Mouse (Mus musculus): ENCODE measurements around the gene Tmem19. TPM values are rescaled to one million over a fixed set of nuclear protein-coding genes. Genes with fewer than 3 reads are reported as not detected.

Gene Tmem19
- total RNA-seq (2018; cell fraction: chromatin; rRNA removed), result 10 to 100 TPM; 12.4 to 53.0 (median 26.3) TPM
- 10 to 100 TPM; 26.7 to 69.6 (median 44.5) TPM for total RNA-seq (2018; cell fraction: cytosol; rRNA removed)
- 10 to 100 TPM; 16.7 to 88.9 (median 39.3) TPM for total RNA-seq (2018; cell fraction: nucleus; rRNA removed)
- polyA plus RNA-seq (2018), result 42.8 to 50.5 TPM (median 43.8 TPM) in 3 replicates

- WGBS (ENCODE audit: missing documents), result under 1% methylated on average over 50 of the region's 58 CpGs
- Histone ChIP-seq H3K79me2 (ENCODE audit: inconsistent target) (peaks cover 38% of the 10 kb centered on the region), H3K27ac (peak within 1 kb of the TSS; percentile 85), H3K36me3 (ENCODE audit: inconsistent target) (peaks cover 22% of the 10 kb centered on the region; the same call in 1 of the 2 replicates), H3K4me3 (ENCODE audit: inconsistent target) (peak within 1 kb of the TSS; percentile 59)
These were observed at the start of gene Tmem19 for GRCm38 (mm10) chr10:115361840-115362622. TSS of gene Tmem19 (minus strand) at chr10:115362501.

GRCm38 (mm10) chr10:115406393-115406792 is 44.1 kb upstream of the Tmem19 start:
- Histone ChIP-seq H3K4me3 (ENCODE audit: inconsistent target) (no peak overlapping the region), H3K27ac (no peak overlapping the region), H3K79me2 (ENCODE audit: inconsistent target) (peaks cover 41% of the 10 kb centered on the region), H3K36me3 (ENCODE audit: inconsistent target) (peaks cover 89% of the 10 kb centered on the region)
- WGBS (ENCODE audit: missing documents), result 79% methylated on average over 6 of the region's 6 CpGs

- WGBS (ENCODE audit: missing documents), result 100% methylated on average over 1 of the region's 1 CpGs
- H3K27ac ChIP-seq, result no peak overlapping the region
- peaks cover 100% of the 10 kb centered on the region for H3K79me2 ChIP-seq (ENCODE audit: inconsistent target)
- peaks cover 44% of the 10 kb centered on the region for H3K36me3 ChIP-seq (ENCODE audit: inconsistent target)
- no peak overlapping the region for H3K4me3 ChIP-seq (ENCODE audit: inconsistent target)
These were observed 29.6 kb upstream of the Tmem19 start for GRCm38 (mm10) chr10:115391896-115392295.

GRCm38 (mm10) chr10:115391076-115391475 is 28.8 kb upstream of the Tmem19 start:
- Histone ChIP-seq H3K79me2 (ENCODE audit: inconsistent target) (peaks cover 100% of the 10 kb centered on the region), H3K27ac (no peak overlapping the region), H3K36me3 (ENCODE audit: inconsistent target) (peaks cover 36% of the 10 kb centered on the region), H3K4me3 (ENCODE audit: inconsistent target) (no peak overlapping the region)
- 94% methylated on average over 4 of the region's 4 CpGs for WGBS (ENCODE audit: missing documents)

GRCm38 (mm10) chr10:115387891-115388290 is 25.6 kb upstream of the Tmem19 start:
- Histone ChIP-seq H3K4me3 (ENCODE audit: inconsistent target) (no peak overlapping the region), H3K79me2 (ENCODE audit: inconsistent target) (peaks cover 88% of the 10 kb centered on the region), H3K27ac (no peak overlapping the region), H3K36me3 (ENCODE audit: inconsistent target) (peaks cover 19% of the 10 kb centered on the region)
- 92% methylated on average over 3 of the region's 3 CpGs for WGBS (ENCODE audit: missing documents)

- 0% methylated on average over 97 of the region's 101 CpGs for WGBS (ENCODE audit: missing documents)
- Histone ChIP-seq H3K79me2 (ENCODE audit: inconsistent target) (peaks cover 88% of the 10 kb centered on the region), H3K36me3 (ENCODE audit: inconsistent target) (peaks cover 5% of the 10 kb centered on the region), H3K27ac (peak overlapping the region; percentile 84), H3K4me3 (ENCODE audit: inconsistent target) (peak overlapping the region; percentile 86)
These were observed 23.0 kb upstream of the Tmem19 start for GRCm38 (mm10) chr10:115385018-115386002.

GRCm38 (mm10) chr10:115384221-115385017 is 22.1 kb upstream of the Tmem19 start, which contains the start of the genes Thap2 and Zfc3h1:
TSS of gene Thap2 (minus strand) at chr10:115384443.
TSS of gene Zfc3h1 (plus strand) at chr10:115384959.
- Histone ChIP-seq H3K79me2 (ENCODE audit: inconsistent target) (peaks cover 84% of the 10 kb centered on the region), H3K36me3 (ENCODE audit: inconsistent target) (no peaks in the 10 kb centered on the region; the same call in 1 of the 2 replicates), H3K27ac (peak within 1 kb of the TSS; percentile 84), H3K4me3 (ENCODE audit: inconsistent target) (peak within 1 kb of the TSS; percentile 86)
- WGBS (ENCODE audit: missing documents), result 1% methylated on average over 62 of the region's 65 CpGs

GRCm38 (mm10) chr10:115383644-115384220 is 21.4 kb upstream of the Tmem19 start:
- peaks cover 77% of the 10 kb centered on the region for H3K79me2 ChIP-seq (ENCODE audit: inconsistent target)
- no peaks in the 10 kb centered on the region for H3K36me3 ChIP-seq (ENCODE audit: inconsistent target)
- peak overlapping the region; percentile 84 for H3K27ac ChIP-seq
- H3K4me3 ChIP-seq (ENCODE audit: inconsistent target), result peak overlapping the region; percentile 86
- WGBS (ENCODE audit: missing documents), result 3% methylated on average over 12 of the region's 15 CpGs

- no peaks in the 10 kb centered on the region for H3K36me3 ChIP-seq (ENCODE audit: inconsistent target)
- WGBS (ENCODE audit: missing documents), result 65% methylated on average over 11 of the region's 12 CpGs
- H3K27ac ChIP-seq, result peak overlapping the region; percentile 84; the same call in 1 of the 2 replicates
- peaks cover 70% of the 10 kb centered on the region for H3K79me2 ChIP-seq (ENCODE audit: inconsistent target)
- peak overlapping the region; percentile 86 for H3K4me3 ChIP-seq (ENCODE audit: inconsistent target)
These were observed 20.7 kb upstream of the Tmem19 start for GRCm38 (mm10) chr10:115382846-115383643.

- H3K36me3 ChIP-seq (ENCODE audit: inconsistent target), result no peaks in the 10 kb centered on the region
- no peak overlapping the region for H3K4me3 ChIP-seq (ENCODE audit: inconsistent target)
- peaks cover 62% of the 10 kb centered on the region for H3K79me2 ChIP-seq (ENCODE audit: inconsistent target)
- H3K27ac ChIP-seq, result no peak overlapping the region
- WGBS (ENCODE audit: missing documents), result 100% methylated on average over 1 of the region's 2 CpGs
These were observed 19.3 kb upstream of the Tmem19 start for GRCm38 (mm10) chr10:115381506-115382084.

GRCm38 (mm10) chr10:115363151-115363550 is 850 bp upstream of the Tmem19 start:
- peak overlapping the region; percentile 56 for H3K4me3 ChIP-seq (ENCODE audit: inconsistent target)
- H3K27ac ChIP-seq, result peak overlapping the region; percentile 85
- WGBS (ENCODE audit: missing documents), result 68% methylated on average over 4 of the region's 4 CpGs

GRCm38 (mm10) chr10:115362623-115362964 is 293 bp upstream of the Tmem19 start:
- 8% methylated on average over 9 of the region's 9 CpGs for WGBS (ENCODE audit: missing documents)
- Histone ChIP-seq H3K36me3 (ENCODE audit: inconsistent target) (peaks cover 16% of the 10 kb centered on the region; the same call in 1 of the 2 replicates), H3K27ac (peak overlapping the region; percentile 85), H3K79me2 (ENCODE audit: inconsistent target) (peaks cover 38% of the 10 kb centered on the region), H3K4me3 (ENCODE audit: inconsistent target) (peak overlapping the region; percentile 56)

More at GRCm38 (mm10) chr10:115363151-115363550, 850 bp upstream of the Tmem19 start:
- H3K79me2 ChIP-seq (ENCODE audit: inconsistent target), result peaks cover 38% of the 10 kb centered on the region
- peaks cover 11% of the 10 kb centered on the region; the same call in 1 of the 2 replicates for H3K36me3 ChIP-seq (ENCODE audit: inconsistent target)

Data from macrophage (primary cell).